Mouse (Mus musculus) gastrocnemius, postnatal 25 days (tissue): ENCODE results near the gene Sri. TPM values are rescaled to one million over a fixed set of nuclear protein-coding genes. Genes with fewer than 3 reads are reported as not detected.

Source experiments
- DNase-seq: peaks from one replicate; pipeline ENCODE4 v3.0.0; 2022
- total RNA-seq, 2 experiments: library from RNA; stranded (reverse); gene quantifications; 1 replicate in 1 of 2; 2 replicates in 1 of 2; pipeline ENCODE4 v1.2.3; 2021

Gene Sri
- total RNA-seq, 2 experiments from 2014 or later = 21.6 to 26.6 TPM

DNA sequence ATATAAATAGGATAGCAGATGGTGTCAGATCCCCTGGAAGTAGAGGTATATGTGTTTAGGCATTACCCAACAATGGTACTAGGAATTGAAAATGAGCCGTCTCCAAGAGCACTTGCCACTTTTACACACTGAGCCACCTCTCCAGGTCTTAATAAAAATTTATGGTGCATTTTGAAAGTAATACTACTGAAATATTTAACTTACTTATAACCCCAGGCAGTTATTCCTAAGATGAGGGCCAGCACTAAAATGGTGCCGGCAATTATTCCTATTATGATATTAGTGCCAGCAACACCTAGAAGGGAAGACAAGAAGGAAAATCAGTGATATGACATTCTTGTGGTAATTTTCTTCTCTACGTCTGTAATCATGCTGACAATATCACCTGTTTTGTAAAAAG, 65.8 kb downstream of the Sri start:
- no peak for DNase-seq

GRCm38 (mm10) chr5:8112246-8112645, 66.4 kb downstream of the Sri start:
- DNase-seq = no peak

- no peak for DNase-seq
Measured at GRCm38 (mm10) chr5:8116561-8117168, 70.8 kb downstream of the Sri start.

Other genes with a start within 250 kb of the Sri start
- gene Steap4, start 85.6 kb upstream of the Sri start, total RNA-seq = 10 to 100 TPM; 17.5 to 23.2 TPM